Mouse (Mus musculus) liver, adult 2 months (tissue): ENCODE data around the gene Cdc25b.

ENCODE experiments used
- CTCF ChIP-seq: fragments of 200-500 bp; IDR thresholded peaks from 2 replicates; pipeline ENCODE4 v1.5.1; 2011; ENCODE audit warnings: low read depth, low read length, control low read depth
- POLR2A ChIP-seq: fragments of 200-500 bp; IDR thresholded peaks from 2 replicates; pipeline ENCODE4 v1.6.1; 2011; ENCODE audit warnings: low read length, control low read depth; ENCODE audit not compliant: insufficient read depth; ENCODE audit errors: extremely low read depth

GRCm38 (mm10) chr2:131203816-131204409 lies 17.2 kb downstream of the Cdc25b start:
- no peak for TF ChIP-seq POLR2A
- no peak for TF ChIP-seq CTCF
